Mouse (Mus musculus): Measurements from ENCODE around the gene Mob3b.

Mob3b gene

DNA sequence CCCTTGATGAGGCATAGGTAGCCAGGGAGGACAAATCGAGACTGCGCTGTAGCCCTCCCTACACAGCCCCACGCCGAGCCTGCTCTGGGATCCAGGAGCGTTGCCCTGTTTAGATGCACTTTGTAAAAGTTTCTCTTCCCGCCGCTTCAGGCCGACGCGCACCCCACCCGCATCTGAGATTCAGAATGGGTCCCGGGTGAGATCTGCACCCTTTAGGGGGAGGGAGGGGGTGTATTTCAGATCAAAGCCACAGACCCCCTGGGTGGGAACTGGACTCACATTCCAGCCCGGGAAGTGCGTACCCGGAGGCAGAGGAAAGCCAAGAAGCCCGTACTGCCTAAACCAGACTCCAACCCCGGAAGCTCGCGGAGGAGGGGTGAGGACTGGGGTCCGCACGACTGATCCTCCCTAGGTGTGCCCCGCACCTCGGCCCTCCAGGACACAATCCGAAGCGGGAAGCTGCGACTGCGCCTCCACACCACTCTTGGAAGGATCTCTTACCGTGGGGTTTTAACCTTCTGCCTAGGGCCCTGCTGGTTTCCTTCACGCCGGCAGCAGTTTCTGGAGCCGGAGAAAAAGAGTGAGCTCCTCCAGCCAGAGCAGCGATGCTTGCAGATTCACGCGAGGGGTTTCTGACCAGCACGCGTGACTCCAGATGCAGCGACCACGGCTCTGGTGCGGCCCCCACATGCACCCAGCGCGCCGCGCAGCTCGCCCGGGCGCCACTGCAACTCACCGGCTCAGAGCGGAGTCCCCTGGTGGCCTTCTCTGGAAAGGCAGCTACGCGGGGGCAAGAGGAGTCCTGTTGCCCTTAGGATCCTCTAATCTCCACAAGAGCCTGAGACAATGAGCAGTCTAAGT, at the start of gene Mob3b:
Mob3b (minus strand) TSS at position 734 of the 861 bp plus-strand sequence.
- peak; percentile 69 to 86 for DNase-seq (ENCODE audit: low spot score in 2 of 2)

DNA sequence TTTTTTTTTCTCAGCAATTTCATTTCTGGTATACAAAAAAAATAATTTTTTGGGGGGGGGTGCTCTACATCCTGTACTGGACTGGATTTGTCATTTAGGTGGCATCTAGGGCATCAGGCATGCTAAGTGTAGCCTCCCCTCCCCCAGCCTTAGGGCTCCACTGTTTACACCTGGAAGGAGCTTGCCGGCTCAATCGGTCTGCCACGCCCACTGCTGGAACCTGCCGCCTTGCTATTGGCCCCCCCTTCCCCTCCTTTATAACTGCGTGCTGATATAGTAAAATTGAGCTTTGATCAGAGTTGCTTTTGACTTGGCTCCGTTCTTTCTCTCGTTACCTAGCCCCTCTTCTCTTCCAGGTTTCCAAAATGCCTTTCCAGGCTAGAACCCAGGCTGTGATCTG, 47.4 kb upstream of the Mob3b start:
- DNase-seq (ENCODE audit: low spot score in 2 of 2) = no peak

- no peak for DNase-seq (ENCODE audit: low spot score in 2 of 2)
Measured at GRCm38 (mm10) chr4:35203724-35204123, 46.4 kb upstream of the Mob3b start.

GRCm38 (mm10) chr4:35201700-35202099, 44.4 kb upstream of the Mob3b start:
- DNase-seq (ENCODE audit: low spot score in 2 of 2) = no peak

DNA sequence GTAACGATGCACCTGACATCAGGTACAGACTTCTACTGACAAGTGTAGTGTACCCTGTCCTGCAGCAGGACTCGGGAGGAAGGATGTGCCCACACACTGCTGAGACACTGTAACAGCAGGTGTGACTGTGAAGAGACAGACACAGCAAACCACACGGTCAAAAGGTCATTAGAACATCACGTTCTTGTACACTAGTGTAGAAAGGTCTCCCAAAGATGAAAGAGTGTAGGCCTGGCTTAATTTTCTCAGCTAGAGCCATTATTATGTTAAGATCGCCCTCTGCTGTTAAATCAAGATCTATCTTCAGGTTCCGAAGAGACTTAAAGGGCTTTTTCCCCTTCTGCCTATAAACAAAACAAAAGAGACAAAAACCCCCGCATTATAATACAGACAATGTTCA, 35.4 kb upstream of the Mob3b start:
- no peak for DNase-seq (ENCODE audit: low spot score in 2 of 2)

DNA sequence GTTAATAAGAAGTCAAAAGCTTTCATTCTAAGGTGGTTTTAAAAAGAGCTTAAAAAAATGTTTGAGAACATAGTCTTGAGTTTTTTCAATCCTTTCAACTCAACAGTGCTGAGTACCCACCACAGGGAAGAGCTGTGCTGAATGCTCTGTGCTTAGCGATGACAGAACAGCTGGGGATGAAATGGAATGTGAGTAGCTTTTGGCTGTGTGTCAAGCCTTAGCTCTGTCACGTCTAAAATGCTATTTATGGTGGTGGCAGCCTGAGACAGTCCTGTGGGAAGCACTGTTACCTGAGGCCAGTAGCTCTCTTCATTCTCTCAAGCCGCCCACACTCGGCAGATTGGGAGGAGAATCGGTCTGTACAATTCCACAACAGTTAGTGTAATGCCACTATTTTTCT, 32.5 kb upstream of the Mob3b start:
- no peak for DNase-seq (ENCODE audit: low spot score in 2 of 2)

DNA sequence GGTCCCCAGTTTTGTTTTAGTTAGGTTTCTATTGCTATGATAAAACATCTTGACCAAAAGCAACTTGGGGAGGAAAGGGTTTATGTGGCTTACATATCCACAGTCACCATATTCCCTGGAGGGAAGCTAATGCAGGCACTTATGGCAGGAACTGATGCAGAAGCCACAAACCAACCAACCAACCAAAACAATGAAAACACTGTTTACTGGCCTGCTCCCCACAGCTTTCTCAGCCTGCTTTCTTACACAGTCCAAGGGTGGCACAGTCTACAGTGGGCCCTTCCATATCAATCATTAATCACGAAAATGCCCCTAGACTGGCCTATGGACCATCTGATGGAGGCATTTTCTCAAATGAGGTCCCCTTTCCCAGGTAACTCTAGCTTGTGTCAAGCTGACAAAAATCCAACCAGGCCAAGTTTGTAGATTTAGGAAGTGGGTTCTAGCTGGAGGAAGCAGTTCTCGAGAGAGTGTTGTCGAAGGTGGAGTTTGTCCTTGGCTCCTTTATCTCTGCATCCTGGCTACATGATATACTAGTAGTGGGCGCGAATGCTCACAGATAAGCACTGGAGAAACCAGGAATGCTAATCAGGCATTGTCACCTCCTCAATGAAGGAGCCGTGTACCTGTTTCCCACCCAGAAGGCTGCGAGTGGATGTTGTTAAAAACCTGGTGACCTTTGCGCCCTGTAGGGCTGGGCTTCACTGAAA, 30.5 kb upstream of the Mob3b start:
- no peak for DNase-seq (ENCODE audit: low spot score in 2 of 2)

DNA sequence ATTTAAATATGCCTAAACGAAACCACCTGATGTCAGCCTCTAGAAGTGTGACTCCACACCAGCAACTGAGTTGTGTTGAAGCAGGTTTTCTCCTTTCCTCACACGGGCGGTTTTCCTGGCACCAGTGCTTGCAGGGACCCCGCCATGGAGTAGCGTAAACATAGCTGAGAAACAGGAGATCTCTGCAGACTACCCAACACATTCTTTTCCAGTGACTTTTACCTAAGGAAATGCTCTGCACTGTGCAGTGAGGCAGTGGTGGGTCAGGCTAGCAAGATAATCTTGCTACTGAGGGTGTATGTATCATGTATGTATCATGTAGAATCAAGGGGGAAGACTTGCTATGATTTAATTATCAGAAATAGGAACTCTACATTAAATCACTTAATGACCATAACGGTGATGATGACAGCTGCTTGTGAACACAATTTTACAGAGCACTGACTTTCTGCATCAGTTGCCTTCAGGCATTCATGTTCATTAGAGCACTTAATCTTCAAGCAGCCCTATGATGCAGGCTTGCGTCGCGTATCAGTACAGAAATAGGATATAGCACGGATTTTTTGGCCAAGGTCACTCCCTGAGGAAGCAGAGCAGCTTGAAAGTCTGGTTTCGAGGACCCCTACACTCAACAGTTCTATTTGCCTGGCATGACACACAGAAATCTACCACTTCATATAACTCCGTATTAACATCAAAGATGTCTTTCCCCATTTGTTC, 20.8 kb upstream of the Mob3b start:
- no peak for DNase-seq (ENCODE audit: low spot score in 2 of 2)

DNA sequence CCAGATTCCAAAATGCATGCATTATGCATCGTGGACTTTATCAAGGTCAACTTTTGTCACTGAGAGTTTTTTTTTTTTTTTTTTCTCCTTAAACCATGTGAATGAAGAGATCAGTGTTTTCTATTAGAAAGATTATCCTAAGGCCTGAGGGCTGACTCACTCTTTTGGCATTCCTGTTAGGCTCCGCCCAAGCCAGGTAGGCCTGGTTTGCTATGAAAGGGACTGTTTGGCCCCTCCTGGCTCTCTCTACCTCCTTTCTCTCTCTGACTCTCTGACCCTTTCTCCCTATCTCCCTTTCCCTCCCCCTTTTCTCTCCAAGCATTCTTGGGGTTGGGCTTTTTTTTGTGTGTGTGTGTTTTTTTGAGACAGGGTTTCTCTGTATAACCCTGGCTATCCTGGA, 18.3 kb upstream of the Mob3b start:
- no peak for DNase-seq (ENCODE audit: low spot score in 2 of 2)

DNA sequence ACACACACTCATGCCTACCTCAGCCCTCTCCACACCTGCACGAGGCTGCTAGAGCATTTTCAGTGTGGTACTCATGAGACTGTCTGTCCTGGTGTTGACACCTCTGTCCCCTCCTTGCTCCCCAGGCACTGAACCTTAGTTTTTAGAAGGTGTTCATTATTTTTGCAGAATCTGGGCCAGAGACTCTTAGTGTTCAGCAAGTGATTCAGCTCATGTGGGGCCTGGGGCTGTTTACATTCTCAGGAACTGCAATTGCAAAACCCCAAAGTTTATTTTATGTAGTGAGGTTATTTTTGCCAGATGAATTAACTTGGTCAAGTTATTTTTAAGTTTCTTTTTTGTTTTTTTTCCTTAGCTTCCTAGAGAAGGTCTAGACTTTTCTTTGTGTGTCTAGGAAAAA, 16.3 kb upstream of the Mob3b start:
- no peak for DNase-seq (ENCODE audit: low spot score in 2 of 2)

DNA sequence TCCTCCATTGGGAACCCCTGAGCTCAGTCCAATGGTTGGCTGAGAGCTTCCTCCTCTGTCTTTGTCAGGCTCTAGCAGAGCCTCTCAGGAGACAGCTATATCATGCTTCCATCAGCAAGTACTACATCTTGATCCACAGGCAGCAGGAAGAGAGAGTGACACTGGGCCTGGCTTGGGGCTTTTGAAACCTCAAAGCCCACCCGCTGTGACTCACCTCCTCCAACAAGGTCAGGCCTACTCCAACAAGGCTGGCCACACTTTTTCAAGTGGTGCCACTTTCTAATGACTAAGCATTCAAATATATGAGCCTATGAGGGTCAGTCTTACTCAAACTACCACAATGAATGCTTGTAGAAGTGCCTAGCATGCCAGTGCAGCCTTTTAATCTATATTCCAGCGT, 15.2 kb upstream of the Mob3b start:
- DNase-seq (ENCODE audit: low spot score in 2 of 2) = no peak

DNA sequence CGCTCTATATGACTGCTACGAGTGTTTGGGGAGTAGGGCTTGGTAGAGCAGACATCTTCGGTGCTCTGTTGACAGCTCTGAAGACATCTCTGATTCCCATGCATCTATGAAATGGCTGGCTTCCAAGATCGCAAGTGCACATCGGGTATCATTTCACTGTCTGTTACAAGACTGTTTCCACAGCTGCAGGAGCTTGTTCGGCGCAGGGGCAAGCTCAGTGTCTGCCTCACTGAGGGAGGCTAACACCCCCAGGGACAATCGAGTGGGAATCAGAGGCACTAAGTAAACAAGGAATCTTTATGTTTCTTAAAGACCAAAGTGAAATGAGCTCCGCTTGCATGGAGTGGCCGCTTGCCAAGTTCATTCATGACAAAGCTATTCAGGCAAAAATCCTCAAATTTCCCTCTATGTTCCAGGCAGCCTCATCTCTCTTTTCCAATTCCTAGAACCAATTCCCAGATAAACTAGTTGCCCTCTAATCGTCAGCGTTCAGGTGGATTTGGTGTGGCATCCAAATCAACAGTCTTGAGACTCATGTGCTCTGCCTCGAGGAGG, 12.4 kb upstream of the Mob3b start:
- no peak for DNase-seq (ENCODE audit: low spot score in 2 of 2)

DNA sequence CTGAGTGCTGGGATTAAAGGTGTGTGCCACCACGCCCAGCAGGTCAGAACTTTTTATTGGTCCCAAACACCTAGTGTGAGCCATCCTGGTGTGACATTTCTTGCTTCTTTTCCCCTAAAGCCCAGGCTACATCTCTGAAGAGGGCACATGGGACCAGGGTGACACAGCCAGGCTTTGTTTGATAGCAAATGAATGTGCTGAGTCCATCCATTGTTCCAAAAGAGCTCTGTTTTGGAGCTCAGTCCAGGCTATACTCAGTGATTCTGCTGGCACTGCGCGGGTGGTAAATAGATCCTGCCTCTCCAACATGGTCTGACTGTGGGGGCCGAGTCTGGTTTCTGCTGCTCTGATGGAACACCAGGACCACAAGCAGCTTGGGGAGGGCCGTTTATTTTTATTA, 10.6 kb upstream of the Mob3b start:
- DNase-seq (ENCODE audit: low spot score in 2 of 2) = no peak

DNA sequence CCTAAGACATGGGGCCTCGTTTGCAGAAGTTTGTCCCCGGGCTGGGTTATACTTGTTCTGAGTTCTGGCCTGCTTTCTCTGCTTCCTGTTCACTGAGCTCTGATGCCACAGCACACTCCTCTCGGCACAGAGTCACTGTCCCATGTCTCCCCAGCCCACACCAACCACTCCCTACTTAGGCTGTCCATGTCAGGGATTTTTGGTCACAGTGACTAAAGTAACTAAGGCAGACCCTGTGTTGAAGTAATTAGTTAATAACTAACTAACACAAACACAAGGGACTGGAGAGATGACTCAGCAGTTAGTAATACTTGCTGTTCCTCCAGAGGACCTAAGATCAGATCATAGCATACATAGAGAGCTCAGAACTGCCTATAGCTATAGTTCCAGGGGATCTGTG, 8.7 kb upstream of the Mob3b start:
- DNase-seq (ENCODE audit: low spot score in 2 of 2) = no peak

- DNase-seq (ENCODE audit: low spot score in 2 of 2) = no peak
Measured at GRCm38 (mm10) chr4:35165275-35165674, 8.0 kb upstream of the Mob3b start.

- DNase-seq (ENCODE audit: low spot score in 2 of 2) = no peak
Measured at GRCm38 (mm10) chr4:35157815-35158214, 531 bp upstream of the Mob3b start.

DNA sequence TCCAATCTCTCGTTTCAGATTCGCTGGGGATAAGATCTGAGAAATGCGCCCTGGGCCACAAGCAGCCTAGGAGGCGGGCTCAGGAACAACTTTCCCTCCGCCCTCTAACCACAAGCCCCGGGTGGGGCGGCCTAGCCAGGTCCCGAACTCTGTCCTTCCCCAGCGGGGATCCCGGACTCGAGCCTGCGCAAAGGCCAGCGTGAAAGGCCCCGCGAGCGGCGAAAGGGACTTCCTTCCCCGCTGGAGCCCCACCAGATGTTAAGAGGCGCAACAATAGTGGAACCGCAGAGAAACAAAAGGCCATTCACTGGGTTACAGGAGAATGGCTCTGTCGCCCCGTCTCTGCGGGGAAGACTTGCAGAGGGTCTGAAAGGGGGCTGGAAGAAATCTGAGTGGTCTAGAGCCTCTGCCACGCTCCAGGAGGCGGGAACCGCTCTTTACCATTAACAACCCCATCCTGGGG, 1.1 kb downstream of the Mob3b start:
- DNase-seq (ENCODE audit: low spot score in 2 of 2) = peak; percentile 36 to 49

- DNase-seq (ENCODE audit: low spot score in 2 of 2) = peak in 1 of 2 experiments; percentile 62
Measured at GRCm38 (mm10) chr4:35155132-35155922, 2.0 kb downstream of the Mob3b start.

- DNase-seq (ENCODE audit: low spot score in 2 of 2) = no peak
Measured at GRCm38 (mm10) chr4:35154051-35154450, 3.2 kb downstream of the Mob3b start.

DNA sequence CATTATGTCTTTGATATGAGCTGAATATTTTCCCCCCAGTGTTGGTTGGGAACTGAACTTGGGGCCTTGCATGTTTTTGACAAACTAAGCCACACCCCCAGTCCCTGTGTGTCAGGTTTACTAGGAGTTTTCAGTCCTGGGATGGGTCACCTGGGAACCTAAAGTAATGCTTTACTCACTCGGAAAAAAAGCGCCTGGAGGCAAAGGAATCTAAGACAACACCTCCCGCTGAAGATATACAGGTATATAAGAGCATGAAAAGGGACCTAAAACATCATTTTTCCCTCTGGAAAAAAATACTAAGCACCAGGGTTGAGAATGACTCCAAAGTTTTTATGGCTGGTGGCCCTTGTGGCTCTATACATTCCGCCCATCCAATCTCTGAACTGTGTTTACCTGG, 5.5 kb downstream of the Mob3b start, which contains the start of gene Ifnk:
Ifnk (plus strand) TSS at position 301 of the 400 bp plus-strand sequence.
- DNase-seq (ENCODE audit: low spot score in 2 of 2) = no peak

GRCm38 (mm10) chr4:35150706-35151105, 6.6 kb downstream of the Mob3b start:
- DNase-seq (ENCODE audit: low spot score in 2 of 2) = no peak

Measured in spleen, postnatal 10 days (tissue).